Mouse (Mus musculus) telencephalon, adult 2 months (tissue): ENCODE data around the gene Akt1.
A peak's percentile ranks its signal among the peaks of the same experiment; 100 is the strongest.

Experiments
- DNase-seq: peaks from one replicate; pipeline ENCODE4 v3.0.0-alpha.2; 2011; ENCODE audit warnings: low read depth, low spot score

Gene Akt1

GRCm38 (mm10) chr12:112627097-112627881, 47.4 kb downstream of the Akt1 start:
- DNase-seq, result no peak

- DNase-seq, result no peak
Observed at GRCm38 (mm10) chr12:112626455-112626854, 48.2 kb downstream of the Akt1 start.

- DNase-seq, result no peak
Observed at GRCm38 (mm10) chr12:112625700-112626099, 49.0 kb downstream of the Akt1 start.

- DNase-seq, result no peak
Observed at GRCm38 (mm10) chr12:112623742-112624141, 50.9 kb downstream of the Akt1 start.

GRCm38 (mm10) chr12:112621900-112622299, 52.8 kb downstream of the Akt1 start:
- DNase-seq, result no peak

GRCm38 (mm10) chr12:112620354-112621061, 54.2 kb downstream of the Akt1 start:
- DNase-seq, result no peak

- DNase-seq, result no peak
Observed at GRCm38 (mm10) chr12:112619686-112620353, 54.9 kb downstream of the Akt1 start, which contains the start of gene Adssl1. Gene Adssl1, plus strand, starts transcription at chr12:112620045.

- DNase-seq, result no peak
Observed at GRCm38 (mm10) chr12:112618981-112619685, 55.6 kb downstream of the Akt1 start.

GRCm38 (mm10) chr12:112617898-112618380, 56.7 kb downstream of the Akt1 start:
- peak; percentile 76 for DNase-seq

GRCm38 (mm10) chr12:112617184-112617583, 57.5 kb downstream of the Akt1 start:
- DNase-seq, result peak; percentile 87

- DNase-seq, result no peak
Observed at GRCm38 (mm10) chr12:112616668-112617067, 58.0 kb downstream of the Akt1 start.

GRCm38 (mm10) chr12:112609031-112609430, 65.7 kb downstream of the Akt1 start:
- DNase-seq, result no peak

- DNase-seq, result no peak
Observed at GRCm38 (mm10) chr12:112606998-112607397, 67.7 kb downstream of the Akt1 start.

- DNase-seq, result no peak
Observed at GRCm38 (mm10) chr12:112605766-112606165, 68.9 kb downstream of the Akt1 start.

- no peak for DNase-seq
Observed at GRCm38 (mm10) chr12:112604709-112605649, 69.7 kb downstream of the Akt1 start.

- no peak for DNase-seq
Observed at GRCm38 (mm10) chr12:112604022-112604421, 70.7 kb downstream of the Akt1 start.
